10 mouse cellular contexts compared by ENCODE assay signal in genomic region chr13:59726139-59726867, GRCm38 (mm10). TPM values are rescaled to one million over a fixed set of nuclear protein-coding genes. Genes with fewer than 3 reads are reported as not detected.
DNase-seq lines count a peak whose midpoint lies in the region; ATAC-seq and TF ChIP-seq lines count a peak whose summit lies in the region.
"Had no signal": no experiment of that assay in that cellular context is flagged by ENCODE, and none has a peak within 500 bp of the region (broad histone marks: within the 10 kb centered on the region; RNA-seq: fewer than 3 reads in every experiment).

No protein-coding gene starts in this region.

- H3K9ac ChIP-seq in liver, embryonic 11.5 days (ENCODE audit: low read depth, low read length) = peak overlapping the region; percentile 21; the same call in 1 of the 2 replicates
- peak overlapping the region; percentile 4; the same call in 1 of the 2 replicates for H3K9ac ChIP-seq in forebrain, embryonic 13.5 days
- H3K9ac ChIP-seq in limb, embryonic 14.5 days (ENCODE audit: low read depth, low read length, severe bottlenecking) = peak overlapping the region; percentile 38; the same call in 1 of the 2 replicates

- H3K36me3 ChIP-seq in liver, embryonic 11.5 days (ENCODE audit: control insufficient read depth, insufficient read depth, low read length) = no peaks in the 10 kb centered on the region
- no peaks in the 10 kb centered on the region for H3K36me3 ChIP-seq in forebrain, embryonic 13.5 days (ENCODE audit: poor library complexity, severe bottlenecking)
- H3K36me3 ChIP-seq in limb, embryonic 14.5 days (ENCODE audit: control insufficient read depth, insufficient read depth, low read length) = no peaks in the 10 kb centered on the region

- no peak overlapping the region for H3K27ac ChIP-seq in liver, embryonic 11.5 days (ENCODE audit: low read depth, low read length)
- H3K27ac ChIP-seq in forebrain, embryonic 13.5 days = no peak overlapping the region
- no peak overlapping the region for H3K27ac ChIP-seq in limb, embryonic 14.5 days (replicated peaks; ENCODE audit: low read depth, low read length)
- H3K27ac ChIP-seq in olfactory bulb, adult 2 months (ENCODE audit: insufficient read depth, low read depth, low read length) = no peak overlapping the region

- no peaks in the 10 kb centered on the region for H3K9me3 ChIP-seq in liver, embryonic 11.5 days (ENCODE audit: control insufficient read depth, low read length)
- H3K9me3 ChIP-seq in forebrain, embryonic 13.5 days (replicated peaks) = no peaks in the 10 kb centered on the region
- H3K9me3 ChIP-seq in limb, embryonic 14.5 days (ENCODE audit: control insufficient read depth, low read length) = no peaks in the 10 kb centered on the region

- no peak for DNase-seq in liver, embryonic 11.5 days (ENCODE audit: low spot score)
- DNase-seq in liver = no peak
- no peak for DNase-seq in limb, embryonic 14.5 days (ENCODE audit: low spot score)
- no peak for DNase-seq in right cerebral cortex, postnatal 25 days
- no peak for DNase-seq in adrenal gland, adult 2 months
- no peak for DNase-seq in thymus, postnatal 10 days (ENCODE audit: low spot score in 2 of 2)
- DNase-seq: kidney, postnatal 10 days had no signal

- peaks cover 13% of the 10 kb centered on the region for H3K27me3 ChIP-seq in liver, embryonic 11.5 days (replicated peaks; ENCODE audit: control insufficient read depth, insufficient read depth, low read length)
- no peaks in the 10 kb centered on the region for H3K27me3 ChIP-seq in forebrain, embryonic 13.5 days
- no peaks in the 10 kb centered on the region for H3K27me3 ChIP-seq in limb, embryonic 14.5 days (ENCODE audit: control insufficient read depth, insufficient read depth, low read length)

- WGBS in liver, embryonic 11.5 days = 25% methylated on average over 29 of the region's 29 CpGs
- whole genome bisulfite sequencing in forebrain, embryonic 13.5 days = 35% methylated on average over 29 of the region's 29 CpGs
- WGBS in limb, embryonic 14.5 days = 22% methylated on average over 29 of the region's 29 CpGs
- 47% methylated on average over 29 of the region's 29 CpGs for WGBS in olfactory bulb, adult 2 months

- peak overlapping the region; percentile 43 for H3K4me2 ChIP-seq in liver, embryonic 11.5 days
- H3K4me2 ChIP-seq in forebrain, embryonic 13.5 days = peak overlapping the region; percentile 41
- H3K4me2 ChIP-seq in limb, embryonic 14.5 days (replicated peaks; ENCODE audit: low read depth, low read length, severe bottlenecking) = peak overlapping the region; percentile 44

- TF ChIP-seq POLR2A in limb, embryonic 14.5 days (IDR thresholded peaks at IDR 0.05; ENCODE audit: borderline replicate concordance, extremely low read depth, insufficient read depth, insufficient read length) = no peak
- TF ChIP-seq POLR2A in olfactory bulb, adult 2 months (IDR thresholded peaks at IDR 0.05; ENCODE audit: insufficient read depth, low read depth, low read length) = no peak

- no peak for TF ChIP-seq CTCF in olfactory bulb, adult 2 months (IDR thresholded peaks at IDR 0.05; ENCODE audit: insufficient read depth, low read depth, low read length)

- peaks cover 16% of the 10 kb centered on the region for H3K4me1 ChIP-seq in liver, embryonic 11.5 days (replicated peaks; ENCODE audit: control insufficient read depth, insufficient read depth, low read length)
- peaks cover 4% of the 10 kb centered on the region; the same call in 1 of the 2 replicates for H3K4me1 ChIP-seq in forebrain, embryonic 13.5 days
- peaks cover 5% of the 10 kb centered on the region; the same call in 1 of the 2 replicates for H3K4me1 ChIP-seq in limb, embryonic 14.5 days (ENCODE audit: control insufficient read depth, insufficient read depth, low read length)
- H3K4me1 ChIP-seq in olfactory bulb, adult 2 months (ENCODE audit: control insufficient read depth, insufficient read depth, low read length) = peaks cover 12% of the 10 kb centered on the region

- no peak overlapping the region for H3K4me3 ChIP-seq in liver, embryonic 11.5 days (ENCODE audit: low read depth, low read length)
- 0 out of 2 replicates have a peak overlapping the region, but pooled peaks have one; percentile 4 for H3K4me3 ChIP-seq in forebrain, embryonic 13.5 days
- H3K4me3 ChIP-seq in limb, embryonic 14.5 days (replicated peaks; ENCODE audit: low read length) = peak overlapping the region; percentile 17; the same call in 1 of the 2 replicates
- peak overlapping the region; percentile 12; the same call in 1 of the 2 replicates for H3K4me3 ChIP-seq in olfactory bulb, adult 2 months (ENCODE audit: insufficient read depth, low read depth, low read length)

- no peak for ATAC-seq in liver, embryonic 11.5 days (replicated peaks; ENCODE audit: low FRiP score)
- ATAC-seq in forebrain, embryonic 13.5 days = no peak
- ATAC-seq in limb, embryonic 14.5 days (ENCODE audit: low FRiP score, low read depth) = no peak

RNA-seq across cellular contexts. Expression of gene Spata31d1d, which starts 5.2 kb away (rescaled TPM):
- polyA plus RNA-seq in liver, embryonic 11.5 days (2014; fragmentation: Nextera tagmentation; extraction: Ambion mirVana) = not detected in 2 replicates
- polyA plus RNA-seq in forebrain, embryonic 13.5 days (2015; fragmentation: Nextera tagmentation; extraction: Ambion mirVana) = not detected in 2 replicates
- 0.03 TPM in 2 replicates for polyA plus RNA-seq in limb, embryonic 14.5 days (2012; rRNA removed)
- polyA plus RNA-seq in limb, embryonic 14.5 days (2014; fragmentation: Nextera tagmentation; extraction: Ambion mirVana) = not detected in 2 replicates
- not detected in 2 replicates for polyA plus RNA-seq in olfactory bulb, adult 2 months (2012; ENCODE audit: insufficient read depth, insufficient read length, low replicate concordance, missing spikeins)
- total RNA-seq in adrenal gland, adult 2 months (2021) = not detected
- not detected in 2 replicates for polyA plus RNA-seq in adrenal gland, adult 2 months (2012; rRNA removed)
- polyA plus RNA-seq: thymus, postnatal 0 days had no signal

RNA-seq across cellular contexts. Expression of gene Spata31d1b, which starts 14.2 kb away (rescaled TPM):
- polyA plus RNA-seq in liver, embryonic 11.5 days (2014; fragmentation: Nextera tagmentation; extraction: Ambion mirVana) = not detected in 2 replicates
- not detected in 2 replicates for polyA plus RNA-seq in forebrain, embryonic 13.5 days (2015; fragmentation: Nextera tagmentation; extraction: Ambion mirVana)
- polyA plus RNA-seq in limb, embryonic 14.5 days (2012; rRNA removed) = 0.04 TPM in 2 replicates
- polyA plus RNA-seq in limb, embryonic 14.5 days (2014; fragmentation: Nextera tagmentation; extraction: Ambion mirVana) = 0.08 TPM in 1 of 2 replicates, not detected in the other
- polyA plus RNA-seq in olfactory bulb, adult 2 months (2012; ENCODE audit: insufficient read depth, insufficient read length, low replicate concordance, missing spikeins) = not detected in 2 replicates
- total RNA-seq in adrenal gland, adult 2 months (2021) = not detected
- not detected in 2 replicates for polyA plus RNA-seq in adrenal gland, adult 2 months (2012; rRNA removed)

RNA-seq across cellular contexts. Expression of gene Spata31d1a, which starts 16.2 kb away (rescaled TPM):
- 0.06 and 0.11 TPM in 2 replicates for polyA plus RNA-seq in liver, embryonic 11.5 days (2014; fragmentation: Nextera tagmentation; extraction: Ambion mirVana)
- 0.05 TPM in 1 of 2 replicates, not detected in the other for polyA plus RNA-seq in forebrain, embryonic 13.5 days (2015; fragmentation: Nextera tagmentation; extraction: Ambion mirVana)
- 0.01 TPM in 2 replicates for polyA plus RNA-seq in limb, embryonic 14.5 days (2012; rRNA removed)
- polyA plus RNA-seq in limb, embryonic 14.5 days (2014; fragmentation: Nextera tagmentation; extraction: Ambion mirVana) = 0.06 TPM in 1 of 2 replicates, not detected in the other
- polyA plus RNA-seq in olfactory bulb, adult 2 months (2012; ENCODE audit: insufficient read depth, insufficient read length, low replicate concordance, missing spikeins) = not detected in 2 replicates
- not detected for total RNA-seq in adrenal gland, adult 2 months (2021)
- polyA plus RNA-seq in adrenal gland, adult 2 months (2012; rRNA removed) = not detected in 2 replicates
- polyA plus RNA-seq: thymus, postnatal 0 days had no signal

RNA-seq across cellular contexts. Expression of gene 1700014D04Rik, which starts 20.2 kb away (rescaled TPM):
- not detected in 2 replicates for polyA plus RNA-seq in liver, embryonic 11.5 days (2014; fragmentation: Nextera tagmentation; extraction: Ambion mirVana)
- polyA plus RNA-seq in forebrain, embryonic 13.5 days (2015; fragmentation: Nextera tagmentation; extraction: Ambion mirVana) = not detected in 2 replicates
- 0.05 TPM in 1 of 2 replicates, not detected in the other for polyA plus RNA-seq in limb, embryonic 14.5 days (2012; rRNA removed)
- polyA plus RNA-seq in limb, embryonic 14.5 days (2014; fragmentation: Nextera tagmentation; extraction: Ambion mirVana) = not detected in 2 replicates
- not detected in 2 replicates for polyA plus RNA-seq in olfactory bulb, adult 2 months (2012; ENCODE audit: insufficient read depth, insufficient read length, low replicate concordance, missing spikeins)
- not detected for total RNA-seq in adrenal gland, adult 2 months (2021)
- 0.03 TPM in 1 of 2 replicates, not detected in the other for polyA plus RNA-seq in adrenal gland, adult 2 months (2012; rRNA removed)
- polyA plus RNA-seq: thymus, postnatal 0 days had no signal

RNA-seq across cellular contexts. Expression of gene 4921517D22Rik, which starts 32.4 kb away (rescaled TPM):
- polyA plus RNA-seq in liver, embryonic 11.5 days (2014; fragmentation: Nextera tagmentation; extraction: Ambion mirVana) = not detected in 2 replicates
- not detected in 2 replicates for polyA plus RNA-seq in forebrain, embryonic 13.5 days (2015; fragmentation: Nextera tagmentation; extraction: Ambion mirVana)
- polyA plus RNA-seq in limb, embryonic 14.5 days (2012; rRNA removed) = 0.12 TPM in 1 of 2 replicates, not detected in the other
- polyA plus RNA-seq in limb, embryonic 14.5 days (2014; fragmentation: Nextera tagmentation; extraction: Ambion mirVana) = not detected in 2 replicates
- not detected in 2 replicates for polyA plus RNA-seq in olfactory bulb, adult 2 months (2012; ENCODE audit: insufficient read depth, insufficient read length, low replicate concordance, missing spikeins)
- total RNA-seq in adrenal gland, adult 2 months (2021) = not detected
- not detected in 2 replicates for polyA plus RNA-seq in adrenal gland, adult 2 months (2012; rRNA removed)
- polyA plus RNA-seq: thymus, postnatal 0 days had no signal
